Comparison of ENCODE assay signal across 8 mouse cellular contexts in the genomic region with DNA sequence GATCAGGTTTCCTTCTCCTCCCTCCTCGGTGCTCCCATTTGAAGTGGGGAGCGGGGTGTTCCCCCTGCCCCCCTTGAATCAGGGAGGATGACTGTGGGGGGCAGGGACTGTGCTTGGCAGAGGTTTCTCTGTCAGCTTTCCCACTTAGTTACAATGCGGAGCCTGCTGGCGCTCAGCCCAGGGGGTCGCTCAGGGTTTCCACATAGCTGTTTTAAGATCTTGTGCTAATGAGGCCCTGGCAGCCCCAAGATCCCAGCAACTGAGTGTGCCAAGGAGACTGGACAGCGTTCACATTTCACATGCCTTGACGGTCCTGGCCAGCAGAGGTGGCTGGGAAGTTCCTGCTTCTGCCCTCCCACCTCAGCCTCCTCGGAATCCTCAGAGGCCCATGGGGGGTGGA.
A peak's percentile ranks its signal among the peaks of the same experiment; 100 is the strongest.
DNase-seq lines count a peak whose midpoint lies in the region; ATAC-seq and TF ChIP-seq lines count a peak whose summit lies in the region.

No protein-coding gene starts in this region.

- WGBS in lung, embryonic 15.5 days, result 3% methylated on average over 8 of the region's 8 CpGs
- 41% methylated on average over 8 of the region's 8 CpGs for WGBS in lung, adult 2 months
- WGBS in hindbrain, embryonic 14.5 days, result 14% methylated on average over 8 of the region's 8 CpGs
- WGBS in midbrain, embryonic 15.5 days, result 16% methylated on average over 8 of the region's 8 CpGs

- TF ChIP-seq POLR2A in lung, adult 2 months (IDR thresholded peaks at IDR 0.05; ENCODE audit: borderline replicate concordance, extremely low read depth, low read depth, low read length), result no peak

- DNase-seq in cerebellum, adult 9-11 months, result peak; percentile 38
- DNase-seq in cerebellum, adult 11 months, result no peak
- no peak for DNase-seq in lung, adult 2 months
- peak; percentile 74 for DNase-seq in hindbrain, embryonic 14.5 days (ENCODE audit: low spot score)
- no peak for DNase-seq in thymus, postnatal 14 days
- no peak for DNase-seq in spleen, postnatal 10 days (ENCODE audit: low spot score in 2 of 2)

- no peak for TF ChIP-seq CTCF in lung, adult 2 months (IDR thresholded peaks at IDR 0.05; ENCODE audit: insufficient read depth, low read length)

- no peaks in the 10 kb centered on the region for H3K36me3 ChIP-seq in lung, embryonic 15.5 days
- H3K36me3 ChIP-seq in hindbrain, embryonic 14.5 days (replicated peaks; ENCODE audit: control insufficient read depth, insufficient read depth), result no peaks in the 10 kb centered on the region
- H3K36me3 ChIP-seq in midbrain, embryonic 15.5 days (replicated peaks), result no peaks in the 10 kb centered on the region

- no peaks in the 10 kb centered on the region for H3K27me3 ChIP-seq in lung, embryonic 15.5 days
- H3K27me3 ChIP-seq in hindbrain, embryonic 14.5 days (ENCODE audit: control insufficient read depth, insufficient read depth, low read length), result no peaks in the 10 kb centered on the region
- 0 out of 2 replicates have a peak, but pooled peaks cover 6% of the 10 kb centered on the region for H3K27me3 ChIP-seq in midbrain, embryonic 15.5 days (replicated peaks)

- H3K4me2 ChIP-seq in lung, embryonic 15.5 days, result peak overlapping the region; percentile 34
- H3K4me2 ChIP-seq in hindbrain, embryonic 14.5 days (replicated peaks), result no peak overlapping the region
- no peak overlapping the region for H3K4me2 ChIP-seq in midbrain, embryonic 15.5 days

- no peak overlapping the region for H3K4me3 ChIP-seq in lung, embryonic 15.5 days
- no peak overlapping the region for H3K4me3 ChIP-seq in lung, adult 2 months (replicated peaks; ENCODE audit: extremely low read depth, low read depth, low read length)
- no peak overlapping the region for H3K4me3 ChIP-seq in hindbrain, embryonic 14.5 days (replicated peaks; ENCODE audit: low read length)
- no peak overlapping the region for H3K4me3 ChIP-seq in midbrain, embryonic 15.5 days

- H3K4me1 ChIP-seq in lung, embryonic 15.5 days, result peaks cover 63% of the 10 kb centered on the region
- H3K4me1 ChIP-seq in lung, adult 2 months (ENCODE audit: control insufficient read depth, insufficient read depth, low read length), result peaks cover 7% of the 10 kb centered on the region
- H3K4me1 ChIP-seq in hindbrain, embryonic 14.5 days (replicated peaks; ENCODE audit: control insufficient read depth, insufficient read depth, low read length), result peaks cover 43% of the 10 kb centered on the region
- H3K4me1 ChIP-seq in midbrain, embryonic 15.5 days, result peaks cover 42% of the 10 kb centered on the region

- H3K27ac ChIP-seq in lung, embryonic 15.5 days, result peak overlapping the region; percentile 60
- 0 out of 2 replicates have a peak overlapping the region, but pooled peaks have one; percentile 17 for H3K27ac ChIP-seq in hindbrain, embryonic 14.5 days
- H3K27ac ChIP-seq in midbrain, embryonic 15.5 days, result peak overlapping the region; percentile 62

- no peak overlapping the region for H3K9ac ChIP-seq in lung, embryonic 15.5 days
- no peak overlapping the region for H3K9ac ChIP-seq in hindbrain, embryonic 14.5 days
- no peak overlapping the region for H3K9ac ChIP-seq in midbrain, embryonic 15.5 days

- H3K9me3 ChIP-seq in lung, embryonic 15.5 days, result no peaks in the 10 kb centered on the region
- H3K9me3 ChIP-seq in hindbrain, embryonic 14.5 days (ENCODE audit: control insufficient read depth, low read length), result no peaks in the 10 kb centered on the region
- H3K9me3 ChIP-seq in midbrain, embryonic 15.5 days, result no peaks in the 10 kb centered on the region

- ATAC-seq in lung, embryonic 15.5 days (ENCODE audit: borderline replicate concordance, extremely low read depth, low FRiP score, low TSS enrichment), result peak; percentile 72; the same call in 1 of the 2 replicates
- no peak for ATAC-seq in hindbrain, embryonic 14.5 days (ENCODE audit: low FRiP score)
- ATAC-seq in midbrain, embryonic 15.5 days (replicated peaks), result peak; percentile 43

Comparison
In these comparisons a context has a peak if more than half of its experiments do, and no peak if none do; other contexts are left out.
1. DNase-seq: peak in cerebellum, adult 9-11 months (single experiment) and hindbrain, embryonic 14.5 days (single experiment); none in cerebellum, adult 11 months (single experiment), lung, adult 2 months (single experiment), thymus, postnatal 14 days (single experiment) and spleen, postnatal 10 days (0 of 2).
2. Peak in every context shown above with its lines, with median percentiles within 50 percentile points of each other: H3K27ac ChIP-seq.